Mouse (Mus musculus): ENCODE results near the gene Smpdl3b. TPM values are rescaled to one million over a fixed set of nuclear protein-coding genes. Genes with fewer than 3 reads are reported as not detected.

Smpdl3b gene
- total and polyA plus RNA-seq, 3 experiments: 0.28 to 0.69 TPM; not detected in 1

DNA sequence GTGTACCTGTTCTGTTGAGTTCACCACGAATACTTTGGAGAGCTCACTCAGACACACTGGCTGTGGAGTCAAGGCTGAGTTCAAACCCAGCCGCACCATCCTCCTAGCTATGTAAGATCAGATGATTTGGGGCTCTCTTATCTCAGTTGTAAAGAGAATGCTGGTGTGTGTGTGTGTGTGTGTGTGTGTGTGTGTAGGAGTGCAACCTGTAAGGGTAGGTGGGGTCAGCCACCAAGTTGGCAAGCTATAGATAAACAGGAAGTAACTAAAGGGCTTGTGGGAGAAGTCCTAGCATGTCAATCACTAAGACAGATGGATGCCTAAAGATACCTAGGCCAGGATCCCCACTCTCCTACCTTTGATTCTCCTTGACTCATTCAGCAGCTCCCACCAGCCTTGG is 26.7 kb upstream of the Smpdl3b start (continued):
- TF ChIP-seq EP300 (IDR thresholded peaks at IDR 0.05; ENCODE audit: low read depth in 1 of 2, low read length in 2 of 2) (peak; percentile 58 to 64; a peak in 3 of 4 replicates), CHD2 (IDR thresholded peaks at IDR 0.05; ENCODE audit: low read length) (no peak), USF1 (IDR thresholded peaks at IDR 0.05; ENCODE audit: low read depth, low read length) (peak; percentile 15; the same call in 1 of the 2 replicates), POLR2AphosphoS2 (IDR thresholded peaks at IDR 0.05; ENCODE audit: low read length) (no peak), RCOR1 (IDR thresholded peaks at IDR 0.05; ENCODE audit: low read depth, low read length) (0 out of 2 replicates have a peak, but pooled peaks have one; percentile 13), MEF2A (IDR thresholded peaks at IDR 0.05; ENCODE audit: extremely low read depth, insufficient replicate concordance, low read depth, low read length, poor library complexity, severe bottlenecking) (no peak), MXI1 (IDR thresholded peaks at IDR 0.05; ENCODE audit: low read depth, low read length) (0 out of 2 replicates have a peak, but pooled peaks have one; percentile 17), ZMIZ1 (IDR thresholded peaks at IDR 0.05; ENCODE audit: low read depth, low read length) (no peak), ETS1 (IDR thresholded peaks at IDR 0.05; ENCODE audit: low read depth, low read length) (peak; percentile 86)

DNA sequence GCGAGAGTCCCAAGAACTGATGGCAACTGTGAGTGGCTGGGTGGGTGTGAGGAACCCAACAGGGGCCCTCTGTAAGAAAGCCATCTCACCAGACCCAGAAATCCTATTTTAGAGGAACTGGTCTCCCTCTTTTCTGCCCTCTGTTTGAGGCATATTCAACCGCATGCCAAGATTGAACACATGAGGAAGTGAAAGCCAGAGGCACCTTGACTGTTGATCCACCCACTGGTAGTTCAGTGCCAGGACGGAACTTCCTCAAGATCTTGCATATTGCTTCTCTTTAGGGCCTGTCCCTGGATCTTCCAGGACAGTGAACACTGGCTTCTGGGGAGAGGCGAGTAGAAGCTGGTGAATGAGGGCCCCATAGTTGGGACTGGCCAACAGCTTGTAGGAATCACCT is 23.2 kb upstream of the Smpdl3b start:
- Histone ChIP-seq H3K27me3 (ENCODE audit: control insufficient read depth in 1 of 2, insufficient read depth in 2 of 2, low read length in 2 of 2) (no peaks in the 10 kb centered on the region), H3K9ac (ENCODE audit: control insufficient read depth, low read depth, low read length, poor library complexity, severe bottlenecking) (no peak overlapping the region), H3K79me2 (ENCODE audit: control insufficient read depth, insufficient read depth, low read length, poor library complexity) (no peaks in the 10 kb centered on the region), H3K27ac (ENCODE audit: control insufficient read depth, low read depth, low read length) (peak overlapping the region; percentile 25; the same call in 1 of the 2 replicates), H3K9me3 (replicated peaks; ENCODE audit: insufficient read depth, low read length) (no peaks in the 10 kb centered on the region), H3K4me3 (ENCODE audit: control insufficient read depth in 1 of 2, insufficient read depth in 1 of 2, low read depth in 2 of 2, low read length in 2 of 2) (no peak overlapping the region), H3K36me3 (ENCODE audit: control insufficient read depth in 1 of 2, insufficient read depth in 2 of 2, low read length in 2 of 2) (peaks cover 14 to 16% of the 10 kb centered on the region in 2 experiments), H3K4me1 (ENCODE audit: control insufficient read depth in 1 of 2, insufficient read depth in 2 of 2, low read length in 2 of 2) (peaks cover 7 to 17% of the 10 kb centered on the region in 2 experiments)
- TF ChIP-seq USF1 (IDR thresholded peaks at IDR 0.05; ENCODE audit: low read depth, low read length) (no peak), MAX (IDR thresholded peaks at IDR 0.05; ENCODE audit: low read length) (peak; percentile 61), SMC3 (IDR thresholded peaks at IDR 0.05; ENCODE audit: low read depth, low read length) (peak; percentile 17; the same call in 1 of the 2 replicates), BHLHE40 (IDR thresholded peaks at IDR 0.05; ENCODE audit: borderline replicate concordance, low read depth, low read length) (no peak), ELF1 (IDR thresholded peaks at IDR 0.05; ENCODE audit: low read depth, low read length) (peak; percentile 51; the same call in 1 of the 2 replicates), NELFE (IDR thresholded peaks at IDR 0.05; ENCODE audit: low read depth, low read length) (no peak), MEF2A (IDR thresholded peaks at IDR 0.05; ENCODE audit: extremely low read depth, insufficient replicate concordance, low read depth, low read length, poor library complexity, severe bottlenecking) (no peak), KAT2A (conservative IDR thresholded peaks at IDR 0.05; ENCODE audit: low read depth, low read length) (no peak), MYC (IDR thresholded peaks at IDR 0.05; ENCODE audit: low read depth, low read length) (peak; percentile 61; the same call in 1 of the 2 replicates), TBP (IDR thresholded peaks at IDR 0.05; ENCODE audit: low read depth, low read length) (peak; percentile 45; the same call in 1 of the 2 replicates), MXI1 (IDR thresholded peaks at IDR 0.05; ENCODE audit: low read depth, low read length) (peak; percentile 48; the same call in 1 of the 2 replicates)
- DNase-seq (ENCODE audit: low read depth, low spot score): peak; percentile 76

All from MEL (cell line).